Mouse (Mus musculus) bone marrow macrophage, adult 2 months (primary cell): ENCODE data around the gene Ell3. TPM values are rescaled to one million over a fixed set of nuclear protein-coding genes. Genes with fewer than 3 reads are reported as not detected.
A peak's percentile ranks its signal among the peaks of the same experiment; 100 is the strongest.

Experiments used
- H3K27ac ChIP-seq: 2 replicates; pipeline ENCODE4 v1.5.1; 2012; ENCODE audit warnings: low read depth, low read length; ENCODE audit not compliant: insufficient read depth
- H3K4me1 ChIP-seq: 2 replicates; pipeline ENCODE4 v1.6.1; 2012; ENCODE audit warnings: low read length; ENCODE audit not compliant: control insufficient read depth, insufficient read depth
- H3K4me3 ChIP-seq: 2 replicates; pipeline ENCODE4 v1.5.1; 2012; ENCODE audit warnings: mild to moderate bottlenecking, low read length, moderate library complexity; ENCODE audit not compliant: insufficient read depth
- CTCF ChIP-seq: IDR thresholded peaks from 2 replicates; pipeline ENCODE4 v1.5.1; 2012; ENCODE audit warnings: low read depth, mild to moderate bottlenecking, low read length, moderate library complexity
- POLR2A ChIP-seq: IDR thresholded peaks from 2 replicates; pipeline ENCODE4 v1.6.1; 2012; ENCODE audit warnings: mild to moderate bottlenecking, low read depth, low read length, borderline replicate concordance
- polyA plus RNA-seq: library from polyadenylated mRNA; stranded (reverse); fragments of >200 nt; gene quantifications from 2 replicates; pipeline ENCODE4 v1.2.4, GENCODE M21; 2012; ENCODE audit not compliant: missing spikeins, insufficient read depth, insufficient read length

Gene Ell3
- polyA plus RNA-seq, 1 experiment = 0.92 TPM

GRCm38 (mm10) chr2:121418476-121418875 lies 25.6 kb downstream of the Ell3 start:
- H3K27ac ChIP-seq = no peak overlapping the region
- peaks cover 20% of the 10 kb centered on the region for H3K4me1 ChIP-seq

GRCm38 (mm10) chr2:121416356-121416755 lies 27.7 kb downstream of the Ell3 start:
- TF ChIP-seq POLR2A (no peak), CTCF (no peak)
- Histone ChIP-seq H3K27ac (no peak overlapping the region), H3K4me1 (peaks cover 25% of the 10 kb centered on the region), H3K4me3 (no peak overlapping the region; the same call in 1 of the 2 replicates)

More at GRCm38 (mm10) chr2:121418476-121418875, 25.6 kb downstream of the Ell3 start:
- TF ChIP-seq POLR2A = no peak
- TF ChIP-seq CTCF = no peak
- H3K4me3 ChIP-seq = no peak overlapping the region

- no peak overlapping the region for H3K27ac ChIP-seq
- peak overlapping the region; percentile 42 for H3K4me3 ChIP-seq
- TF ChIP-seq CTCF (no peak), POLR2A (no peak)
- peaks cover 25% of the 10 kb centered on the region for H3K4me1 ChIP-seq
These were observed 28.5 kb downstream of the Ell3 start for GRCm38 (mm10) chr2:121415591-121415990.

- no peak overlapping the region for H3K27ac ChIP-seq
- peaks cover 25% of the 10 kb centered on the region for H3K4me1 ChIP-seq
- no peak for TF ChIP-seq POLR2A
- no peak for TF ChIP-seq CTCF
- peak overlapping the region; percentile 37 for H3K4me3 ChIP-seq
These were observed 29.0 kb downstream of the Ell3 start for GRCm38 (mm10) chr2:121415103-121415502.

GRCm38 (mm10) chr2:121414139-121414685 lies 29.9 kb downstream of the Ell3 start:
- TF ChIP-seq POLR2A (no peak), CTCF (no peak)
- Histone ChIP-seq H3K27ac (peak overlapping the region; percentile 89), H3K4me3 (peak overlapping the region; percentile 98), H3K4me1 (peaks cover 25% of the 10 kb centered on the region)

- Histone ChIP-seq H3K4me1 (peaks cover 20% of the 10 kb centered on the region), H3K4me3 (peak within 1 kb of the TSS; percentile 98)
- 0 out of 2 replicates have a peak, but pooled peaks have one; percentile 35 for TF ChIP-seq POLR2A
- TF ChIP-seq CTCF = no peak
These were observed 30.6 kb downstream of the Ell3 start, which contains the start of the genes Pdia3 and Catsper2 for GRCm38 (mm10) chr2:121413387-121414042. Pdia3 (plus strand) TSS chr2:121413775. Catsper2 (minus strand) TSS chr2:121413792.

GRCm38 (mm10) chr2:121412843-121413386 lies 31.2 kb downstream of the Ell3 start:
- Histone ChIP-seq H3K27ac (peak overlapping the region; percentile 87), H3K4me1 (peaks cover 17% of the 10 kb centered on the region), H3K4me3 (peak overlapping the region; percentile 87)
- TF ChIP-seq POLR2A (no peak), CTCF (no peak)

More at GRCm38 (mm10) chr2:121413387-121414042, 30.6 kb downstream of the Ell3 start, which contains the start of the genes Pdia3 and Catsper2:
- peak within 1 kb of the TSS; percentile 89 for H3K27ac ChIP-seq

GRCm38 (mm10) chr2:121408160-121408559 lies 35.9 kb downstream of the Ell3 start:
- peaks cover 6% of the 10 kb centered on the region for H3K4me1 ChIP-seq
- H3K27ac ChIP-seq = no peak overlapping the region
- peak; percentile 36; the same call in 1 of the 2 replicates for TF ChIP-seq CTCF
- TF ChIP-seq POLR2A = no peak
- no peak overlapping the region for H3K4me3 ChIP-seq

GRCm38 (mm10) chr2:121403296-121403695 lies 40.8 kb downstream of the Ell3 start:
- TF ChIP-seq CTCF = no peak
- TF ChIP-seq POLR2A = no peak
- Histone ChIP-seq H3K4me1 (no peaks in the 10 kb centered on the region), H3K27ac (no peak overlapping the region), H3K4me3 (no peak overlapping the region)

GRCm38 (mm10) chr2:121396624-121397023 lies 47.5 kb downstream of the Ell3 start:
- Histone ChIP-seq H3K4me3 (no peak overlapping the region), H3K4me1 (no peaks in the 10 kb centered on the region), H3K27ac (no peak overlapping the region)
- TF ChIP-seq CTCF = no peak
- no peak for TF ChIP-seq POLR2A

Other genes starting within 250 kb of the Ell3 start
- gene Trp53bp1, start 172.9 kb downstream of the Ell3 start, polyA plus RNA-seq = 22.2 and 22.6 TPM in 2 replicates
- gene Map1a, start 154.7 kb downstream of the Ell3 start, polyA plus RNA-seq = 0.33 and 0.66 TPM in 2 replicates
- 13.8 and 15.0 TPM in 2 replicates for gene Ppip5k1, start 88.9 kb downstream of the Ell3 start, polyA plus RNA-seq
- not detected in 2 replicates for gene Ckmt1, start 86.6 kb downstream of the Ell3 start, polyA plus RNA-seq
- not detected in 2 replicates for gene Strc, start 57.1 kb downstream of the Ell3 start, polyA plus RNA-seq
- 360 and 362 TPM in 2 replicates for gene Pdia3, start 30.5 kb downstream of the Ell3 start, polyA plus RNA-seq
- 0.80 and 1.5 TPM in 2 replicates for gene Catsper2, start 30.5 kb downstream of the Ell3 start, polyA plus RNA-seq
- gene Serf2, start 4.9 kb upstream of the Ell3 start, polyA plus RNA-seq = 547 and 575 TPM in 2 replicates
- 44.7 and 69.0 TPM in 2 replicates for gene Hypk, start 9.0 kb upstream of the Ell3 start, polyA plus RNA-seq
- gene Serinc4, start 12.5 kb upstream of the Ell3 start, polyA plus RNA-seq = not detected in 2 replicates
- 44.4 and 47.3 TPM in 2 replicates for gene Mfap1b, start 29.8 kb upstream of the Ell3 start, polyA plus RNA-seq
- 24.8 and 25.4 TPM in 2 replicates for gene Mfap1a, start 62.4 kb upstream of the Ell3 start, polyA plus RNA-seq
- 10.9 and 11.3 TPM in 2 replicates for gene Wdr76, start 62.4 kb upstream of the Ell3 start, polyA plus RNA-seq